Mouse (Mus musculus) kidney, embryonic 14.5 days (tissue): ENCODE data around the gene Supt20. TPM values are rescaled to one million over a fixed set of nuclear protein-coding genes. Genes with fewer than 3 reads are reported as not detected.

ENCODE experiments used
- ATAC-seq: fragments of 200-750 bp; cut with Nextera tagmentation; 2 replicates; pipeline ENCODE4 v1.8.0; 2017; ENCODE audit warnings: moderate number of reproducible peaks, mild to moderate bottlenecking, moderate TSS enrichment, moderate library complexity; ENCODE audit not compliant: low FRiP score, low TSS enrichment
- H3K27ac ChIP-seq: fragments of 300-500 bp; sonication (generic); 2 replicates; pipeline ENCODE4 v1.5.1; 2014; ENCODE audit warnings: low read depth, mild to moderate bottlenecking, low read length, moderate library complexity, mixed read lengths
- H3K27me3 ChIP-seq: fragments of 300-500 bp; sonication (generic); 2 replicates; pipeline ENCODE4 v1.6.1; 2014; ENCODE audit warnings: mild to moderate bottlenecking, low read length; ENCODE audit not compliant: control insufficient read depth, insufficient read depth
- H3K36me3 ChIP-seq: fragments of 300-500 bp; sonication (generic); 2 replicates; pipeline ENCODE4 v1.6.1; 2014; ENCODE audit warnings: low read length, mixed read lengths; ENCODE audit not compliant: control insufficient read depth, insufficient read depth
- H3K4me1 ChIP-seq: fragments of 300-500 bp; sonication (generic); 2 replicates; pipeline ENCODE4 v1.6.1; 2014; ENCODE audit warnings: low read length, mixed read lengths; ENCODE audit not compliant: control insufficient read depth, insufficient read depth
- H3K4me2 ChIP-seq: fragments of 300-500 bp; sonication (generic); replicated peaks from 2 replicates; pipeline ENCODE4 v1.6.1; 2014; ENCODE audit warnings: low read depth, mild to moderate bottlenecking, low read length
- H3K4me3 ChIP-seq: fragments of 300-500 bp; sonication (generic); 2 replicates; pipeline ENCODE4 v1.5.1; 2014; ENCODE audit warnings: mild to moderate bottlenecking, low read length
- H3K9ac ChIP-seq: fragments of 300-500 bp; sonication (generic); 2 replicates; pipeline ENCODE4 v1.6.1; 2014; ENCODE audit warnings: low read depth, mild to moderate bottlenecking, low read length, moderate library complexity
- H3K9me3 ChIP-seq: fragments of 300-500 bp; sonication (generic); 2 replicates; pipeline ENCODE4 v1.6.1; 2016; ENCODE audit warnings: low read length; ENCODE audit not compliant: control insufficient read depth
- WGBS: fragments of 180-500 bp; shearing (Covaris S2); extraction: QIAGEN DNeasy Blood & Tissue Kit; methylation state at CpG from one replicate; pipeline ENCODE4 v1.1.7; 2014; 5-methylcytosine and 5-hydroxymethylcytosine counted together
- polyA plus RNA-seq: library from polyadenylated mRNA; unstranded; fragments of >200 nt; fragmentation: Nextera tagmentation; extraction: Ambion mirVana; gene quantifications from 2 replicates; pipeline ENCODE4 v1.2.1, GENCODE M21; 2014

The Supt20 gene
- polyA plus RNA-seq, 1 experiment from 2014 or later = 121 TPM

DNA sequence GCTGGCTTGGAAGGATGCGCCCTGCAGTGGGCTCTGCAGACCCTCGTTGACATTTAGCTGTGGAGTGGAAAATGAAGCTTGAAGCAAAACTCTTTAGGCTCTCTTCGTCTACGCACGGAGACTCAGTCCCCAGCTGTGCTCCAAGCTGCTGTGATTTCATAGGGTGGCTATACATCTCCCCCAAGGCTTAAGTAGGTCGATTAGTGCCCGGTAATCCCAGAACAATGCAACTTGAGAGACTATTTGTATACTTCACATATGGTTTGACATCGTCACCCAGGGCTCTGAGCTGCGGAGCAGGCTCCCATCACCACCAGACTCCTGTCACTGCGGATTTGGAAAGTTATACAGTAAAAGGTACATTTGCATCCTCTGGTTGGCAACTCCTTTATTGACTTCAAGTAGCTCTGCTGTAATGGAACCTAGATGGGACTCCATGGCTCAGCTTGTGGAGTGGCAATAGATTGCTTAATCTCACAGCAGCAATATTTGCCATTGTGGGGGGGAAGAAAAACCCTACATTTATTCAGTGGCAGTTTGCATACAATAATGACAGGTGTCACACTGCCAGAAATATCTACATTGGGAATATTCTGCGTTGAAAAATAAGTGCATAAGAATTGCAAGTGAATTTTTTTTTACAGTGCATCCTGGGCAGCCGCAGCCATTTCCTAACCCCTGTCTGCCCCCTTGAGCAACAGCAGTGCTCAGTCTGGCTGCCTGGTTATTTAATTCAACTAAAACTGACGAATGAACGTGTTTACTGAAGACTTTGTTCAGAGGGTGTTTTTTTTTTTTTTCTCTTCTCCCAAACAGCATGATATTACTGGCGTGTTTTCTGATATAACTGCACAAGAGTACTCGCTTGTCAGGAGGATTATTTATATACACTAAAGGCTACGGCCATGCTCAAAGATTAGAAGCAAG is 77.0 kb downstream of the Supt20 start:
- Histone ChIP-seq H3K4me3 (no peak overlapping the region), H3K36me3 (no peaks in the 10 kb centered on the region), H3K4me2 (no peak overlapping the region), H3K4me1 (no peaks in the 10 kb centered on the region), H3K27me3 (no peaks in the 10 kb centered on the region), H3K27ac (no peak overlapping the region), H3K9ac (no peak overlapping the region), H3K9me3 (0 out of 2 replicates have a peak, but pooled peaks cover 4% of the 10 kb centered on the region)
- no peak for ATAC-seq
- 79% methylated on average over 17 of the region's 17 CpGs for WGBS

DNA sequence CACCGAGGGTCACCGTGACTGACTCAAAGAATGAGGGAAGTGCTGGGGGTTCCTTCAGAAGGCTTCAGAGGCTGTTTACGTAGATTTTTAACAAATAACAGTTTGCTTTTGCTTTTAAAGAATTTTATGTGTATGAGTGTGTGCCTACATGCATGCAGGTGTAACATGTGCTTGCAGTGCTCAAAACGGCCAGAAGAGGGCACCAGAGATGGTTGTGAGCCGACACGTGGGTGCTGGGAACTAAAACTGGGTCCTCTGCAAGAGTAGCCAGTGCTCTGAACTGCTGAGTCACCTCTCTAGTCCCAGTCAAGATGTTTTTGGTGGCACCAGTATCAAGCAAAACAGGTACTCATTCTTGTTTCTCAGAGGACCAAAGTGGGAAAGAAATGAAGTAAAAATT is 81.0 kb downstream of the Supt20 start:
- H3K36me3 ChIP-seq = no peaks in the 10 kb centered on the region
- 85% methylated on average over 6 of the region's 6 CpGs for WGBS
- no peak for ATAC-seq
- H3K4me3 ChIP-seq = no peak overlapping the region
- H3K4me1 ChIP-seq = no peaks in the 10 kb centered on the region
- no peak overlapping the region for H3K4me2 ChIP-seq
- H3K9ac ChIP-seq = no peak overlapping the region
- H3K27me3 ChIP-seq = no peaks in the 10 kb centered on the region
- 0 out of 2 replicates have a peak, but pooled peaks cover 4% of the 10 kb centered on the region for H3K9me3 ChIP-seq
- no peak overlapping the region for H3K27ac ChIP-seq

DNA sequence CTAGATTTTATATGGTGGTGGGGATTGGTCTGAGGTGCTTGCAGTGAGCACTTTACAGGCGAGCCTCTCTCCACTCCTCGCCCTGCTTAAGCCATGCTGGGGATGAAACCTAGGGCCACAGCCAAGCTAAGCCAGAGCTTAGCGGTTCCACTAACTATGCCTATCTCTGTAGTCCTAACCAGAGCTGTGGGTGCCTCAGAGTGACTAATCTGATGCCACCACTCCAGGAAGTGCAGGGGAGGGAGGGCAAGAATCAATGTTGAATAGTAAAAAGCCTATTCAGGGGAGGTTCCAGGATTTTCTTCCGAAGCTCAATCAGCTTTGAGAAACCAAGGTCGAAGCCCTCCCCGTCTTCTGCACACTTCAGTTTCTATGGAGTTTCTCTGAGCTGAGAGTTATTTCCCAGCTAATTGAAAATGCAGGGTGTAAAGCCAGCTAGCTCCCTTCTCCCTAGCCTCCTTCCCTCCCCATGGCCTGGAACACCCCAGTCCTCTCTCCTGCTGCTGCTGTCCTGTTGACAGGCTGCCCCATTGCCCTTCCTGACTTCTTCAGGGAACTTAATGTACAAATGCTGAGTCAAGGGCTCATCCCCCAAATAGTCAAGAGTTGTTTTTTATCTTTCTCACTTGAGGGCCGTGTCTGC is 83.5 kb downstream of the Supt20 start:
- no peaks in the 10 kb centered on the region for H3K27me3 ChIP-seq
- no peaks in the 10 kb centered on the region for H3K36me3 ChIP-seq
- H3K9ac ChIP-seq = no peak overlapping the region
- WGBS = 71% methylated on average over 7 of the region's 7 CpGs
- no peak for ATAC-seq
- no peak overlapping the region for H3K27ac ChIP-seq
- no peaks in the 10 kb centered on the region for H3K4me1 ChIP-seq
- no peak overlapping the region for H3K4me3 ChIP-seq
- no peak overlapping the region for H3K4me2 ChIP-seq
- H3K9me3 ChIP-seq = 0 out of 2 replicates have a peak, but pooled peaks cover 4% of the 10 kb centered on the region

Other genes starting within 250 kb of the Supt20 start
- gene Gm21958, start 21.5 kb downstream of the Supt20 start, polyA plus RNA-seq = 2.8 TPM in 1 of 2 replicates, not detected in the other
- 182 and 185 TPM in 2 replicates for gene Exosc8, start 42.6 kb downstream of the Supt20 start, polyA plus RNA-seq
- 62.7 and 66.3 TPM in 2 replicates for gene Alg5, start 42.7 kb downstream of the Supt20 start, polyA plus RNA-seq
- 1.8 and 1.9 TPM in 2 replicates for gene Smad9, start 62.8 kb downstream of the Supt20 start, polyA plus RNA-seq
- 50.7 and 60.1 TPM in 2 replicates for gene Rfxap, start 115.0 kb downstream of the Supt20 start, polyA plus RNA-seq
- gene Sertm1, start 223.1 kb downstream of the Supt20 start, polyA plus RNA-seq = 0.14 TPM in 1 of 2 replicates, not detected in the other